ENCODE assay signal across 8 mouse cellular contexts in the genomic region with DNA sequence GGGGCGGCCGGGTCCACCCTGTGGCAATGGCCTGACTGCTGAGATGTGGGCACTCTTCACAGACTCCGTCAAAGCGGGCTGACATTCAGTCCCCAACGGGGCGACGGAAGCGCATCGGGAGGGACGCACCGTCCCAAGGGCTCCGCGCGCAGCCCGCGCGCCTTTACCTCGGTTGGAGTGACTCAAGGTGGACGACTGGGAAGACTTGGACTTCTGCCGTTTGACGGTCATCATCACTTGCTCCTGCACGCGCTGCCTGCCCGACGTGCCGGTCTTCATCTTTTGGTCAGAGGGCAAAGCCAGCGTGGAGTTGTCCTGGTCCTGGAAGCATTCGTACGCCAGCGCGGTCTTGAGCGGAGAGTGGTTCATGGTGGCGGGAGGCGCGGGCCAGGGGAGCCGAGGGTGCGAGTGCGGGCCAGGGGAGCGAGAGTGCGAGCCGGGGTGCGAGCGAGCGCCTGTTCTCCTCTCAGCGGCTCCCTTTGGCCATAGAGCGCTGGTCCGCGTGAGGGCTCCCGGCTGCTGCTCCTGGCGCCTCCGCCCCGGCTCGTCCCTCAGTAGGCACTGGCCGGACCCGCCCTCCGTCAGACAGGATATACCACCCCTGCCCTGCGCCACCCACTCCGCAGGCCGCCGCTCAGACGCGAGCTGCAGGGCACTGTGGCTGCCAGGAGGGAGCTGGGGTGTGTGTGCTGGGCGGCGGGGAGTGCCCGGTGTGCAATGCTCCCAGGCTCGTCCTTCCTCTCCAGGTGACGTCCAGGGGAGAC. TPM values are rescaled to one million over a fixed set of nuclear protein-coding genes. Genes with fewer than 3 reads are reported as not detected.
A peak's percentile ranks its signal among the peaks of the same experiment; 100 is the strongest.
DNase-seq lines count a peak whose midpoint lies in the region; ATAC-seq and TF ChIP-seq lines count a peak whose summit lies in the region.

Pkp1 (minus strand) TSS at position 564 of the 764 bp plus-strand sequence.

- no peak within 1 kb of the TSS for H3K9ac ChIP-seq in heart, embryonic 12.5 days
- H3K9ac ChIP-seq in midbrain, embryonic 11.5 days (ENCODE audit: low read length): no peak within 1 kb of the TSS

- peak within 1 kb of the TSS; percentile 42 for H3K4me3 ChIP-seq in heart, embryonic 12.5 days
- H3K4me3 ChIP-seq in E14TG2a.4 (replicated peaks; ENCODE audit: low read length): peak within 1 kb of the TSS; percentile 77
- peak within 1 kb of the TSS; percentile 47 for H3K4me3 ChIP-seq in hindbrain, embryonic 10.5 days
- peak within 1 kb of the TSS; percentile 5; the same call in 1 of the 2 replicates for H3K4me3 ChIP-seq in midbrain, embryonic 11.5 days (ENCODE audit: low read depth, low read length)

- no peak for TF ChIP-seq CTCF in E14TG2a.4 (conservative IDR thresholded peaks at IDR 0.05; ENCODE audit: low read length)

- peak within 1 kb of the TSS; percentile 67 for H3K4me2 ChIP-seq in heart, embryonic 12.5 days
- H3K4me2 ChIP-seq in midbrain, embryonic 11.5 days: peak within 1 kb of the TSS; percentile 30

- DNase-seq in heart, adult 9 months (ENCODE audit: low spot score in 2 of 2): no peak
- peak; percentile 30 for DNase-seq in hindbrain, embryonic 10.5 days (ENCODE audit: low spot score)
- peak; percentile 87 for DNase-seq in midbrain, embryonic 11.5 days (ENCODE audit: low spot score, missing footprints)
- no peak for DNase-seq in adrenal gland, postnatal 36 days
- DNase-seq in thymus, adult 18-20 months: no peak
- no peak for DNase-seq in adrenal gland, postnatal 10 days

- WGBS in heart, embryonic 12.5 days: under 1% methylated on average over 65 of the region's 67 CpGs
- WGBS in hindbrain, embryonic 10.5 days: under 1% methylated on average over 67 of the region's 67 CpGs
- WGBS in midbrain, embryonic 11.5 days: under 1% methylated on average over 67 of the region's 67 CpGs

- H3K4me1 ChIP-seq in heart, embryonic 12.5 days (replicated peaks): peaks cover 10% of the 10 kb centered on the region
- peaks cover 12% of the 10 kb centered on the region for H3K4me1 ChIP-seq in E14TG2a.4 (replicated peaks; ENCODE audit: low read depth, low read length)
- H3K4me1 ChIP-seq in hindbrain, embryonic 10.5 days (replicated peaks): peaks cover 20% of the 10 kb centered on the region
- H3K4me1 ChIP-seq in midbrain, embryonic 11.5 days (ENCODE audit: control insufficient read depth, insufficient read depth, low read length): peaks cover 5% of the 10 kb centered on the region; the same call in 1 of the 2 replicates

- peaks cover 95% of the 10 kb centered on the region for H3K27me3 ChIP-seq in heart, embryonic 12.5 days (replicated peaks)
- peaks cover 89% of the 10 kb centered on the region for H3K27me3 ChIP-seq in E14TG2a.4 (ENCODE audit: insufficient read depth, low read length)
- H3K27me3 ChIP-seq in hindbrain, embryonic 10.5 days (ENCODE audit: insufficient read depth, poor library complexity, severe bottlenecking): peaks cover 91% of the 10 kb centered on the region
- peaks cover 43% of the 10 kb centered on the region for H3K27me3 ChIP-seq in midbrain, embryonic 11.5 days (ENCODE audit: control insufficient read depth, insufficient read depth, low read length)

- no peaks in the 10 kb centered on the region for H3K9me3 ChIP-seq in heart, embryonic 12.5 days (replicated peaks)
- H3K9me3 ChIP-seq in E14TG2a.4 (ENCODE audit: low read length): no peaks in the 10 kb centered on the region
- no peaks in the 10 kb centered on the region for H3K9me3 ChIP-seq in hindbrain, embryonic 10.5 days
- no peaks in the 10 kb centered on the region for H3K9me3 ChIP-seq in midbrain, embryonic 11.5 days (ENCODE audit: control insufficient read depth, low read length)

- 0 out of 2 replicates have a peak, but pooled peaks have one; percentile 33 for ATAC-seq in heart, embryonic 12.5 days (ENCODE audit: insufficient number of reproducible peaks, low FRiP score)
- ATAC-seq in midbrain, embryonic 11.5 days (ENCODE audit: low FRiP score): no peak

- H3K36me3 ChIP-seq in heart, embryonic 12.5 days: no peaks in the 10 kb centered on the region
- H3K36me3 ChIP-seq in E14TG2a.4 (ENCODE audit: insufficient read depth, low read length): no peaks in the 10 kb centered on the region
- no peaks in the 10 kb centered on the region for H3K36me3 ChIP-seq in hindbrain, embryonic 10.5 days
- H3K36me3 ChIP-seq in midbrain, embryonic 11.5 days (ENCODE audit: control insufficient read depth, insufficient read depth, low read length): no peaks in the 10 kb centered on the region

- no peak within 1 kb of the TSS for H3K27ac ChIP-seq in heart, embryonic 12.5 days (ENCODE audit: poor library complexity, severe bottlenecking)
- H3K27ac ChIP-seq in hindbrain, embryonic 10.5 days: no peak within 1 kb of the TSS
- H3K27ac ChIP-seq in midbrain, embryonic 11.5 days (ENCODE audit: low read depth, low read length): no peak within 1 kb of the TSS

RNA-seq across cellular contexts. Expression of gene Pkp1, which starts in this region (rescaled TPM):
- polyA plus RNA-seq in heart, embryonic 12.5 days (2016; fragmentation: Nextera tagmentation; extraction: Ambion mirVana): 0.04 and 0.08 TPM in 2 replicates
- polyA plus RNA-seq in hindbrain, embryonic 10.5 days (2016; fragmentation: Nextera tagmentation; extraction: Ambion mirVana): 0.20 TPM in 1 of 2 replicates, not detected in the other
- polyA plus RNA-seq in midbrain, embryonic 11.5 days (2014; fragmentation: Nextera tagmentation; extraction: Ambion mirVana): 0.04 and 0.11 TPM in 2 replicates
- not detected for total RNA-seq in adrenal gland, postnatal 36 days (2021)
- not detected for total RNA-seq in adrenal gland, postnatal 10 days (2021)

Comparison
In these comparisons a context has a peak if more than half of its experiments do, and no peak if none do; other contexts are left out.
1. Peak in ATAC-seq, H3K4me3 ChIP-seq and H3K4me2 ChIP-seq in heart, embryonic 12.5 days; RNA of the gene not detected or under 1 TPM.
2. Peak in DNase-seq and H3K4me3 ChIP-seq in hindbrain, embryonic 10.5 days; RNA of the gene not detected or under 1 TPM.
3. Peak in DNase-seq, H3K4me3 ChIP-seq and H3K4me2 ChIP-seq in midbrain, embryonic 11.5 days; RNA of the gene not detected or under 1 TPM.
4. H3K4me3 ChIP-seq: peak in every context shown above with its lines; median percentile 77 in E14TG2a.4; 47 in hindbrain, embryonic 10.5 days; 42 in heart, embryonic 12.5 days; 5 in midbrain, embryonic 11.5 days.